Mouse (Mus musculus) forebrain, embryonic 15.5 days (tissue): Measurements from ENCODE around the gene Nanos3. TPM values are rescaled to one million over a fixed set of nuclear protein-coding genes. Genes with fewer than 3 reads are reported as not detected.

ENCODE experiments used
- ATAC-seq: fragments of 200-750 bp; cut with Nextera tagmentation; replicated peaks from 2 replicates; pipeline ENCODE4 v1.8.0; 2017; ENCODE audit warnings: mild to moderate bottlenecking, moderate TSS enrichment, moderate library complexity
- H3K27ac ChIP-seq: fragments of 300-500 bp; sonication (generic); replicated peaks from 2 replicates; pipeline ENCODE4 v1.5.1; 2015; ENCODE audit warnings: mild to moderate bottlenecking, inconsistent platforms
- H3K27me3 ChIP-seq: fragments of 300-500 bp; sonication (generic); 2 replicates; pipeline ENCODE4 v1.6.1; 2015; ENCODE audit warnings: inconsistent platforms
- H3K36me3 ChIP-seq: fragments of 300-500 bp; sonication (generic); 2 replicates; pipeline ENCODE4 v1.6.1; 2015; ENCODE audit warnings: mild to moderate bottlenecking, inconsistent platforms
- H3K4me1 ChIP-seq: fragments of 300-500 bp; sonication (generic); 2 replicates; pipeline ENCODE4 v1.6.1; 2015; ENCODE audit warnings: inconsistent platforms
- H3K4me2 ChIP-seq: fragments of 300-500 bp; sonication (generic); replicated peaks from 2 replicates; pipeline ENCODE4 v1.6.1; 2015; ENCODE audit warnings: mild to moderate bottlenecking, inconsistent platforms
- H3K4me3 ChIP-seq: fragments of 300-500 bp; sonication (generic); 2 replicates; pipeline ENCODE4 v1.5.1; 2015; ENCODE audit warnings: mild to moderate bottlenecking, inconsistent platforms
- H3K9ac ChIP-seq: fragments of 300-500 bp; sonication (generic); replicated peaks from 2 replicates; pipeline ENCODE4 v1.6.1; 2015; ENCODE audit warnings: mild to moderate bottlenecking, inconsistent platforms
- H3K9me3 ChIP-seq: fragments of 300-500 bp; sonication (generic); 2 replicates; pipeline ENCODE4 v1.6.1; 2016; ENCODE audit warnings: inconsistent platforms
- WGBS: fragments of 180-500 bp; shearing (Covaris S2); methylation state at CpG from one replicate; pipeline ENCODE4 v1.1.7; 2015; ENCODE audit warnings: mixed read lengths; 5-methylcytosine and 5-hydroxymethylcytosine counted together
- polyA plus RNA-seq: library from polyadenylated mRNA; unstranded; fragments of >200 nt; fragmentation: Nextera tagmentation; extraction: Ambion mirVana; gene quantifications from 2 replicates; pipeline ENCODE4 v1.2.1, GENCODE M21; 2015

The Nanos3 gene
- polyA plus RNA-seq, 1 experiment from 2014 or later = 7.1 TPM

DNA sequence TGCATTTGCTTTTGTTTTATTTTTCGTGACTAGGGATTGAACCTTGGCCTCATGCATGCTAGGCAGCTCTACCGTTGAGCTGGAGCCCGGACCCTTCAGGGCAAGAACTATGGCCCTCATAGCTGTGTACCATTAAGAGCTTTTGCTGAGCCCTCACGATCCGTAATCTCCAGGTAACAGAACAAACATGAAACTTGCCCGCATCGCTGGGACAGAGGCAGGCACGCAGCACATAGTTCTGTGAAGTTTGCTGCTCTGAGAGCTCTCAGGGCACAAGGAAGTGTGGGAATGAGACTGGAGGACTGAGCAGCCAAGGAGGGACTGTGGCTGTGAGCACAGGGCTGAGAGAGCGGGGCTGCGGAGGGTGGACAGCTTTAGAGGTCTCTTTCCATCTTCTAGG, 3.7 kb upstream of the Nanos3 start:
- no peak for ATAC-seq
- peaks cover 35% of the 10 kb centered on the region for H3K4me1 ChIP-seq
- H3K27ac ChIP-seq = no peak overlapping the region
- no peaks in the 10 kb centered on the region; the same call in 1 of the 2 replicates for H3K27me3 ChIP-seq
- no peak overlapping the region for H3K4me2 ChIP-seq
- no peak overlapping the region for H3K4me3 ChIP-seq
- no peak overlapping the region for H3K9ac ChIP-seq
- no peaks in the 10 kb centered on the region for H3K36me3 ChIP-seq
- no peaks in the 10 kb centered on the region for H3K9me3 ChIP-seq
- 89% methylated on average over 10 of the region's 10 CpGs for WGBS

GRCm38 (mm10) chr8:84187065-84187755, 2.2 kb upstream of the Nanos3 start:
- 0 out of 2 replicates have a peak overlapping the region, but pooled peaks have one; percentile 28 for H3K27ac ChIP-seq
- peak overlapping the region; percentile 30 for H3K4me3 ChIP-seq
- no peaks in the 10 kb centered on the region for H3K36me3 ChIP-seq
- no peaks in the 10 kb centered on the region for H3K9me3 ChIP-seq
- peaks cover 36% of the 10 kb centered on the region for H3K4me1 ChIP-seq
- no peaks in the 10 kb centered on the region; the same call in 1 of the 2 replicates for H3K27me3 ChIP-seq
- H3K9ac ChIP-seq = peak overlapping the region; percentile 36
- no peak for ATAC-seq
- H3K4me2 ChIP-seq = peak overlapping the region; percentile 63
- WGBS = 4% methylated on average over 21 of the region's 21 CpGs

DNA sequence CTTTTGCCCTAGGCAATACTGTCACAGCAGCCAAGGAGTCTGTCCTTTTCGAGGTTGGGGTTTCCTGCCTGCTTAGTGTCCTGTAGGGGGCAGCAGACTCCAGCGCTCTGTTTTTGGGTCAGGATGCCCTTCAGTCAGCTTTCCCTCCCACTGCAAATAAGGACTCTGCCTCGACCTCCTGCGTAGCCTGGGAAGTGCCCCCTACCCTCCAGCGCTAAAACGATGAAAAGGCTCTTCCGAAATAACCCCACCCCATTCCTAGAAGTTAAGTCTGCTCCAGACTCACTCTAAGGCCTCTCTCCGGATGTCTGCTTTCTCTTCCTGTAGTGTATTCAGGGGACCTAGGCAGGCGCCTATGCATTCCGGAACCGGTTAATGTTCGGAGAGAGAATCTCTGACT, 1.5 kb upstream of the Nanos3 start:
- Histone ChIP-seq H3K4me1 (peaks cover 35% of the 10 kb centered on the region), H3K9me3 (no peaks in the 10 kb centered on the region), H3K4me2 (peak overlapping the region; percentile 63), H3K4me3 (peak overlapping the region; percentile 30), H3K27ac (0 out of 2 replicates have a peak overlapping the region, but pooled peaks have one; percentile 28), H3K9ac (peak overlapping the region; percentile 36), H3K36me3 (no peaks in the 10 kb centered on the region), H3K27me3 (no peaks in the 10 kb centered on the region; the same call in 1 of the 2 replicates)
- no peak; the same call in 1 of the 2 replicates for ATAC-seq
- 1% methylated on average over 12 of the region's 12 CpGs for WGBS

- H3K4me3 ChIP-seq = peak overlapping the region; percentile 78
- peak overlapping the region; percentile 96 for H3K27ac ChIP-seq
- peaks cover 54% of the 10 kb centered on the region for H3K4me1 ChIP-seq
- H3K4me2 ChIP-seq = peak overlapping the region; percentile 82
- peak overlapping the region; percentile 98 for H3K9ac ChIP-seq
- H3K36me3 ChIP-seq = no peaks in the 10 kb centered on the region
- 13% methylated on average over 21 of the region's 21 CpGs for WGBS
- no peaks in the 10 kb centered on the region for H3K9me3 ChIP-seq
- ATAC-seq = peak; percentile 27
- H3K27me3 ChIP-seq = no peaks in the 10 kb centered on the region; the same call in 1 of the 2 replicates
Observed at GRCm38 (mm10) chr8:84184085-84185043, 653 bp downstream of the Nanos3 start.

DNA sequence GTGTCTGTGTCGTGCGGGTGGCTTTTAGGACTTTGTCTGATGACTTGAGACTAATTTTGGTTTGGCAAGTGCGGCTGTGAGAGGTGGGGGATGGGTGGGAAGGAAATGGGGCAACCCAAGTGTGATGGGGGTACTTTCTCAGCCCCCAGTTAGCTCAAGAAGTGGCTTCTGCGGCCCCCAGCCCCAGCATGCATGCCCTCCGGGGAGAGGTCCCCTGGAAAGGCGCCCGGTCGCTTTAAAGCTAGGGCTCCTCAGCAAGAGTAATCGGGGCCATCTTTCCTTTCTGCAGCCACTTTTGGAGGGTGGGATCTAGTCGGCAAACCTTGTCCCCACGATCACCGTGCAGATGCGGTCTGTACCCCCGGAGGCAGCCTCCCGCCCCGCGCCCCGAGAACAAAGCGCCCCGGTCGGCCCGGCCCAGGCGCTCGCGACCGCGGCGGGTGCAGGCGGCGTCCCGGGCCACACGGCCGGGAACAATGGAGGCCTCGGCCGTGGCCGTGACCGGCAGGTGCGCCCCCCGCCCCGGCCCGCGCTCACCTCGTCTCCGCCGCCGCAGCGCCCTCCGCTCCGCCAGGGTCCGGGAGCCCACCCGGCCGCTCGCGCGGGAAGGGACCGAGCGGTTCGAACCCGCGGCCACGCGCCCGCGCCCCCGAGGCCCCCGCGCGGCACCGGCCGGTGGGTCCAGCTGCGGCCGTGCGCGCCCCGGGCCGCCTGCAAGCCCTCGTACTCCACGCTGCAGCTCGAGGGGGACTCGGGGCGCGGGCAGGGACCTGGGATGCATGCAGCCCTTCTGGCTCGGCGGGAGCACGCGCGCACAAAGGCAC, 1.5 kb downstream of the Nanos3 start:
- H3K36me3 ChIP-seq = no peaks in the 10 kb centered on the region
- peak overlapping the region; percentile 98 for H3K9ac ChIP-seq
- H3K4me2 ChIP-seq = peak overlapping the region; percentile 82
- H3K9me3 ChIP-seq = no peaks in the 10 kb centered on the region
- peaks cover 57% of the 10 kb centered on the region for H3K4me1 ChIP-seq
- peak; percentile 39 for ATAC-seq
- peak overlapping the region; percentile 96 for H3K27ac ChIP-seq
- peak overlapping the region; percentile 78 for H3K4me3 ChIP-seq
- under 1% methylated on average over 77 of the region's 87 CpGs for WGBS
- no peaks in the 10 kb centered on the region; the same call in 1 of the 2 replicates for H3K27me3 ChIP-seq

- Histone ChIP-seq H3K27ac (peak overlapping the region; percentile 96), H3K4me1 (peaks cover 61% of the 10 kb centered on the region), H3K9me3 (no peaks in the 10 kb centered on the region), H3K9ac (peak overlapping the region; percentile 98), H3K27me3 (no peaks in the 10 kb centered on the region; the same call in 1 of the 2 replicates), H3K4me2 (peak overlapping the region; percentile 82), H3K4me3 (peak overlapping the region; percentile 78), H3K36me3 (no peaks in the 10 kb centered on the region)
- ATAC-seq = 0 out of 2 replicates have a peak, but pooled peaks have one; percentile 4
- 38% methylated on average over 4 of the region's 4 CpGs for WGBS
Observed at GRCm38 (mm10) chr8:84182833-84183232, 2.2 kb downstream of the Nanos3 start.

- H3K9me3 ChIP-seq = no peaks in the 10 kb centered on the region
- peak overlapping the region; percentile 53 for H3K9ac ChIP-seq
- H3K4me2 ChIP-seq = peak overlapping the region; percentile 70
- peak overlapping the region; percentile 35 for H3K4me3 ChIP-seq
- peak; percentile 63 for ATAC-seq
- peaks cover 57% of the 10 kb centered on the region for H3K4me1 ChIP-seq
- peak overlapping the region; percentile 83 for H3K27ac ChIP-seq
- no peaks in the 10 kb centered on the region for H3K36me3 ChIP-seq
- no peaks in the 10 kb centered on the region for H3K27me3 ChIP-seq
- WGBS = under 1% methylated on average over 16 of the region's 16 CpGs
Observed at GRCm38 (mm10) chr8:84180530-84181190, 4.4 kb downstream of the Nanos3 start.

GRCm38 (mm10) chr8:84179946-84180345, 5.1 kb downstream of the Nanos3 start:
- Histone ChIP-seq H3K4me2 (peak overlapping the region; percentile 70), H3K4me1 (peaks cover 57% of the 10 kb centered on the region), H3K9ac (peak overlapping the region; percentile 53), H3K9me3 (no peaks in the 10 kb centered on the region), H3K4me3 (peak overlapping the region; percentile 35), H3K27ac (peak overlapping the region; percentile 83), H3K36me3 (peaks cover 5% of the 10 kb centered on the region; the same call in 1 of the 2 replicates), H3K27me3 (no peaks in the 10 kb centered on the region)
- ATAC-seq = no peak; the same call in 1 of the 2 replicates
- 9% methylated on average over 4 of the region's 4 CpGs for WGBS

GRCm38 (mm10) chr8:84178592-84178991, 6.4 kb downstream of the Nanos3 start:
- Histone ChIP-seq H3K4me1 (peaks cover 46% of the 10 kb centered on the region), H3K9ac (no peak overlapping the region), H3K4me3 (no peak overlapping the region), H3K9me3 (no peaks in the 10 kb centered on the region), H3K27me3 (no peaks in the 10 kb centered on the region), H3K36me3 (peaks cover 9% of the 10 kb centered on the region), H3K27ac (no peak overlapping the region), H3K4me2 (no peak overlapping the region)
- 82% methylated on average over 8 of the region's 8 CpGs for WGBS
- no peak for ATAC-seq

DNA sequence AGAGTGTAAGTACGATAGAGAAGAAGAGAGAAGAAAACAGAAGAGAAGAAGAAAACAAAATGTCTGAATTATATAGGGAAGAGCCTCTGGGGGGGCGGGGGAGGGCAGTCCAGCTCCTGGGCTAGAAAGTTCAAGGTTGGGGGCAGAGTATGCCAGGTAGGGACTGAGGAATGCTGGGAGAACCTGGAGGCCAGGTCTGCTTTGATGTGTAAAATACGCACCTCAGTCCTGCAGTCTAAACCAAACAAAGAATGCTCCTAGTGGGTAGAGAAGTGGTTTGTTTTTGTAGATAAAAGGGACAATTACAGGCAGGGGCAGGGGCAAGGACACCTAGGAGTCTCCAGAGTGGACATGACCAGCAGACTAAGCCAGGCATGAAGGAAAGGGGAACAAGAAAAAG, 7.6 kb downstream of the Nanos3 start:
- H3K4me1 ChIP-seq = peaks cover 40% of the 10 kb centered on the region
- H3K27ac ChIP-seq = no peak overlapping the region
- no peak overlapping the region for H3K4me3 ChIP-seq
- H3K9me3 ChIP-seq = no peaks in the 10 kb centered on the region
- ATAC-seq = no peak
- peaks cover 20% of the 10 kb centered on the region for H3K36me3 ChIP-seq
- no peak overlapping the region for H3K9ac ChIP-seq
- WGBS = 95% methylated on average over 3 of the region's 3 CpGs
- H3K4me2 ChIP-seq = no peak overlapping the region
- no peaks in the 10 kb centered on the region for H3K27me3 ChIP-seq

DNA sequence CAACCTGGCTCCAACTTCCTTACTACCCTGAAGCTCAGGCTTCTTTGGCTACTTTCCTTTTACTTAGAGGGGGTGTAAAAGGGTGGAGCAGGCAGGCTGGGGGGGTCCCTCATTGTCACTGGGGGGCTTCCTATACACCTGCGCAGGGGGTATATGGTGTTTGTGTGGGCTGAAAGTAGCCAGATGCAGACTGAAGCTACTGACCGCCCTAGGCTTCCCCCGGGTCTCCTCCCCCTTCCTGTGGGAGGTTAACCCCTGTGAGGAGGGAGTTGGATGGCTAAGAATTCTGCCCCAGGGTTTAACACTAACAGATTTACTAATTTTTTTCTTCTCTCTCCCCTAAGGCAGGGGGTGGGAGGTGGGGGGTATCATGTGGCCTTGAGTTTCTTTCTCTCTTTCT, 8.5 kb downstream of the Nanos3 start:
- Histone ChIP-seq H3K9me3 (no peaks in the 10 kb centered on the region), H3K36me3 (peaks cover 28% of the 10 kb centered on the region), H3K4me3 (no peak overlapping the region), H3K4me2 (no peak overlapping the region), H3K9ac (no peak overlapping the region), H3K4me1 (peaks cover 32% of the 10 kb centered on the region), H3K27ac (no peak overlapping the region), H3K27me3 (no peaks in the 10 kb centered on the region)
- ATAC-seq = no peak
- WGBS = 52% methylated on average over 3 of the region's 3 CpGs
